Mouse (Mus musculus): ENCODE measurements at regions not wholly inside any gene's neighbourhood (a gene's known extent, or its start where the extent isn't known, plus 50 kb on each side); places are given as distances from the start of the nearest gene placed in this dataset.

GRCm38 (mm10) chr5:116868115-116868514, 247.8 kb downstream of the Suds3 start:
- TF ChIP-seq CTCF (IDR thresholded peaks at IDR 0.05; ENCODE audit: borderline replicate concordance, control insufficient read depth, extremely low read depth, insufficient read depth, low read length, poor library complexity) (no peak), POLR2A (IDR thresholded peaks at IDR 0.05; ENCODE audit: control insufficient read depth, extremely low read depth, insufficient read depth, low read length, poor library complexity) (no peak)

Data from thymus, adult 2 months (tissue).